Mouse (Mus musculus): ENCODE results near the gene Rusc2. TPM values are rescaled to one million over a fixed set of nuclear protein-coding genes. Genes with fewer than 3 reads are reported as not detected.

Rusc2 gene
- polyA plus RNA-seq, 1 experiment, result 15.5 TPM

GRCm38 (mm10) chr4:43401486-43401885 lies 19.7 kb downstream of the Rusc2 start:
- TF ChIP-seq CTCF (conservative IDR thresholded peaks at IDR 0.05; ENCODE audit: insufficient read depth, insufficient read length, low read depth, low read length), result no peak
- no peak for TF ChIP-seq POLR2A (IDR thresholded peaks at IDR 0.05; ENCODE audit: low read depth, low read length)
- DNase-seq, result no peak
- Histone ChIP-seq H3K4me1 (ENCODE audit: control insufficient read depth, insufficient read depth, low read length) (peaks cover 33% of the 10 kb centered on the region), H3K27me3 (replicated peaks; ENCODE audit: control insufficient read depth, insufficient read depth, low read length) (no peaks in the 10 kb centered on the region), H3K4me3 (ENCODE audit: insufficient read depth, low read depth, low read length) (no peak overlapping the region), H3K27ac (ENCODE audit: insufficient read depth, low read depth, low read length) (no peak overlapping the region), H3K36me3 (ENCODE audit: control insufficient read depth, insufficient read depth, low read length) (no peaks in the 10 kb centered on the region)
- 81% methylated on average over 10 of the region's 10 CpGs for WGBS

GRCm38 (mm10) chr4:43402212-43402611 lies 20.4 kb downstream of the Rusc2 start:
- DNase-seq, result peak; percentile 23
- Histone ChIP-seq H3K4me3 (ENCODE audit: insufficient read depth, low read depth, low read length) (no peak overlapping the region), H3K36me3 (ENCODE audit: control insufficient read depth, insufficient read depth, low read length) (no peaks in the 10 kb centered on the region), H3K27ac (ENCODE audit: insufficient read depth, low read depth, low read length) (no peak overlapping the region), H3K27me3 (replicated peaks; ENCODE audit: control insufficient read depth, insufficient read depth, low read length) (no peaks in the 10 kb centered on the region), H3K4me1 (ENCODE audit: control insufficient read depth, insufficient read depth, low read length) (peaks cover 33% of the 10 kb centered on the region)
- 57% methylated on average over 9 of the region's 9 CpGs for WGBS
- no peak for TF ChIP-seq CTCF (conservative IDR thresholded peaks at IDR 0.05; ENCODE audit: insufficient read depth, insufficient read length, low read depth, low read length)
- TF ChIP-seq POLR2A (IDR thresholded peaks at IDR 0.05; ENCODE audit: low read depth, low read length), result no peak

GRCm38 (mm10) chr4:43404697-43405096 lies 22.9 kb downstream of the Rusc2 start:
- 88% methylated on average over 10 of the region's 10 CpGs for WGBS
- Histone ChIP-seq H3K27me3 (replicated peaks; ENCODE audit: control insufficient read depth, insufficient read depth, low read length) (no peaks in the 10 kb centered on the region), H3K36me3 (ENCODE audit: control insufficient read depth, insufficient read depth, low read length) (no peaks in the 10 kb centered on the region), H3K4me1 (ENCODE audit: control insufficient read depth, insufficient read depth, low read length) (peaks cover 19% of the 10 kb centered on the region), H3K4me3 (ENCODE audit: insufficient read depth, low read depth, low read length) (no peak overlapping the region), H3K27ac (ENCODE audit: insufficient read depth, low read depth, low read length) (peak overlapping the region; percentile 89)
- DNase-seq, result no peak
- TF ChIP-seq POLR2A (IDR thresholded peaks at IDR 0.05; ENCODE audit: low read depth, low read length) (no peak), CTCF (conservative IDR thresholded peaks at IDR 0.05; ENCODE audit: insufficient read depth, insufficient read length, low read depth, low read length) (no peak)

- TF ChIP-seq POLR2A (IDR thresholded peaks at IDR 0.05; ENCODE audit: low read depth, low read length) (peak; percentile 25), CTCF (conservative IDR thresholded peaks at IDR 0.05; ENCODE audit: insufficient read depth, insufficient read length, low read depth, low read length) (peak; percentile 55)
Observed at GRCm38 (mm10) chr4:43406162-43406971, 24.6 kb downstream of the Rusc2 start.

GRCm38 (mm10) chr4:43407071-43407920 lies 25.5 kb downstream of the Rusc2 start:
- Histone ChIP-seq H3K4me1 (ENCODE audit: control insufficient read depth, insufficient read depth, low read length) (peaks cover 7% of the 10 kb centered on the region), H3K4me3 (ENCODE audit: insufficient read depth, low read depth, low read length) (peak overlapping the region; percentile 48), H3K27me3 (replicated peaks; ENCODE audit: control insufficient read depth, insufficient read depth, low read length) (no peaks in the 10 kb centered on the region), H3K36me3 (ENCODE audit: control insufficient read depth, insufficient read depth, low read length) (no peaks in the 10 kb centered on the region), H3K27ac (ENCODE audit: insufficient read depth, low read depth, low read length) (peak overlapping the region; percentile 49)
- no peak for TF ChIP-seq CTCF (conservative IDR thresholded peaks at IDR 0.05; ENCODE audit: insufficient read depth, insufficient read length, low read depth, low read length)
- TF ChIP-seq POLR2A (IDR thresholded peaks at IDR 0.05; ENCODE audit: low read depth, low read length), result no peak
- WGBS, result 54% methylated on average over 12 of the region's 12 CpGs
- DNase-seq, result no peak

More at GRCm38 (mm10) chr4:43406162-43406971, 24.6 kb downstream of the Rusc2 start:
- peak overlapping the region; percentile 89 for H3K27ac ChIP-seq (ENCODE audit: insufficient read depth, low read depth, low read length)
- peak overlapping the region; percentile 48 for H3K4me3 ChIP-seq (ENCODE audit: insufficient read depth, low read depth, low read length)
- peak; percentile 92 for DNase-seq
- H3K4me1 ChIP-seq (ENCODE audit: control insufficient read depth, insufficient read depth, low read length), result peaks cover 12% of the 10 kb centered on the region
- no peaks in the 10 kb centered on the region for H3K36me3 ChIP-seq (ENCODE audit: control insufficient read depth, insufficient read depth, low read length)
- 14% methylated on average over 28 of the region's 28 CpGs for WGBS
- H3K27me3 ChIP-seq (replicated peaks; ENCODE audit: control insufficient read depth, insufficient read depth, low read length), result no peaks in the 10 kb centered on the region

- DNase-seq, result no peak
- Histone ChIP-seq H3K36me3 (ENCODE audit: control insufficient read depth, insufficient read depth, low read length) (no peaks in the 10 kb centered on the region), H3K27ac (ENCODE audit: insufficient read depth, low read depth, low read length) (no peak overlapping the region), H3K4me1 (ENCODE audit: control insufficient read depth, insufficient read depth, low read length) (peaks cover 9% of the 10 kb centered on the region), H3K27me3 (replicated peaks; ENCODE audit: control insufficient read depth, insufficient read depth, low read length) (no peaks in the 10 kb centered on the region), H3K4me3 (ENCODE audit: insufficient read depth, low read depth, low read length) (no peak overlapping the region)
- 91% methylated on average over 14 of the region's 14 CpGs for WGBS
- TF ChIP-seq POLR2A (IDR thresholded peaks at IDR 0.05; ENCODE audit: low read depth, low read length) (no peak), CTCF (conservative IDR thresholded peaks at IDR 0.05; ENCODE audit: insufficient read depth, insufficient read length, low read depth, low read length) (no peak)
Observed at GRCm38 (mm10) chr4:43414761-43415160, 33.0 kb downstream of the Rusc2 start.
